Mouse (Mus musculus): ENCODE results near the gene Tlr9. TPM values are rescaled to one million over a fixed set of nuclear protein-coding genes. Genes with fewer than 3 reads are reported as not detected.

The Tlr9 gene
- total RNA-seq, 1 experiment from 2014 or later: 0.41 TPM

- ATAC-seq (replicated peaks; ENCODE audit: low read depth, poor library complexity, severe bottlenecking): peak; percentile 7; the same call in 1 of the 2 replicates
These were observed 39.1 kb downstream of the Tlr9 start for GRCm38 (mm10) chr9:106261491-106261890.

GRCm38 (mm10) chr9:106262075-106262474, 39.7 kb downstream of the Tlr9 start:
- no peak for ATAC-seq (replicated peaks; ENCODE audit: low read depth, poor library complexity, severe bottlenecking)

- ATAC-seq (replicated peaks; ENCODE audit: low read depth, poor library complexity, severe bottlenecking): no peak
These were observed 41.1 kb downstream of the Tlr9 start for GRCm38 (mm10) chr9:106263381-106263924.

GRCm38 (mm10) chr9:106265358-106266075, 43.1 kb downstream of the Tlr9 start:
- ATAC-seq (replicated peaks; ENCODE audit: low read depth, poor library complexity, severe bottlenecking): no peak

GRCm38 (mm10) chr9:106266936-106267657, 44.7 kb downstream of the Tlr9 start:
- ATAC-seq (replicated peaks; ENCODE audit: low read depth, poor library complexity, severe bottlenecking): no peak

- 0 out of 2 replicates have a peak, but pooled peaks have one; percentile 10 for ATAC-seq (replicated peaks; ENCODE audit: low read depth, poor library complexity, severe bottlenecking)
These were observed 46.0 kb downstream of the Tlr9 start for GRCm38 (mm10) chr9:106268421-106268820.

GRCm38 (mm10) chr9:106269076-106269788, 46.8 kb downstream of the Tlr9 start:
- no peak for ATAC-seq (replicated peaks; ENCODE audit: low read depth, poor library complexity, severe bottlenecking)

- peak; percentile 87 for ATAC-seq (replicated peaks; ENCODE audit: low read depth, poor library complexity, severe bottlenecking)
These were observed 47.5 kb downstream of the Tlr9 start for GRCm38 (mm10) chr9:106269879-106270278.

- no peak for ATAC-seq (replicated peaks; ENCODE audit: low read depth, poor library complexity, severe bottlenecking)
These were observed 48.3 kb downstream of the Tlr9 start for GRCm38 (mm10) chr9:106270656-106271055.

- ATAC-seq (replicated peaks; ENCODE audit: low read depth, poor library complexity, severe bottlenecking): no peak
These were observed 49.9 kb downstream of the Tlr9 start for GRCm38 (mm10) chr9:106272288-106272687.

GRCm38 (mm10) chr9:106273276-106273675, 50.9 kb downstream of the Tlr9 start:
- no peak for ATAC-seq (replicated peaks; ENCODE audit: low read depth, poor library complexity, severe bottlenecking)

- no peak for ATAC-seq (replicated peaks; ENCODE audit: low read depth, poor library complexity, severe bottlenecking)
These were observed 51.4 kb downstream of the Tlr9 start for GRCm38 (mm10) chr9:106273791-106274190.

- no peak for ATAC-seq (replicated peaks; ENCODE audit: low read depth, poor library complexity, severe bottlenecking)
These were observed 52.3 kb downstream of the Tlr9 start for GRCm38 (mm10) chr9:106274652-106275180.

GRCm38 (mm10) chr9:106275806-106276205, 53.4 kb downstream of the Tlr9 start:
- ATAC-seq (replicated peaks; ENCODE audit: low read depth, poor library complexity, severe bottlenecking): no peak

Other genes with a start within 250 kb of the Tlr9 start
- gene Col6a4, start 125.8 kb upstream of the Tlr9 start, total RNA-seq (2017): not detected in 2 replicates
- gene Glyctk, start 64.5 kb upstream of the Tlr9 start, total RNA-seq (2017): 2.4 and 3.2 TPM in 2 replicates
- 82.8 and 88.2 TPM in 2 replicates for gene Wdr82, start 51.7 kb upstream of the Tlr9 start, total RNA-seq (2017)
- gene Ppm1m, start 22.9 kb upstream of the Tlr9 start, total RNA-seq (2017): 9.4 and 14.7 TPM in 2 replicates
- 42.5 and 44.4 TPM in 2 replicates for gene Twf2, start 19.5 kb upstream of the Tlr9 start, total RNA-seq (2017)
- 76.9 and 90.2 TPM in 2 replicates for gene Alas1, start 26.1 kb downstream of the Tlr9 start, total RNA-seq (2017)
- 22.9 and 26.5 TPM in 2 replicates for gene Poc1a, start 58.5 kb downstream of the Tlr9 start, total RNA-seq (2017)
- 10.1 and 23.6 TPM in 2 replicates for gene Dusp7, start 146.0 kb downstream of the Tlr9 start, total RNA-seq (2017)
- gene Rpl29, start 206.9 kb downstream of the Tlr9 start, total RNA-seq (2017): 1,609 and 1,977 TPM in 2 replicates
- gene Acy1, start 215.7 kb downstream of the Tlr9 start, total RNA-seq (2017): 23.8 and 30.1 TPM in 2 replicates
- gene Abhd14b, start 224.9 kb downstream of the Tlr9 start, total RNA-seq (2017): 10.0 and 13.4 TPM in 2 replicates
- 22.0 and 28.9 TPM in 2 replicates for gene Abhd14a, start 225.1 kb downstream of the Tlr9 start, total RNA-seq (2017)
- 2.3 and 3.3 TPM in 2 replicates for gene Pcbp4, start 230.7 kb downstream of the Tlr9 start, total RNA-seq (2017)
- not detected in 2 replicates for gene Gpr62, start 243.3 kb downstream of the Tlr9 start, total RNA-seq (2017)

All from common myeloid progenitor, adult 5-6 weeks (primary cell).